Mouse (Mus musculus) WW6 (cell line): ENCODE measurements around the gene Spink8.
A peak's percentile ranks its signal among the peaks of the same experiment; 100 is the strongest.

ENCODE experiments used
- DNase-seq: peaks from one replicate; pipeline ENCODE4 v3.0.0-alpha.2; 2013; ENCODE audit warnings: low read depth, low spot score

Gene Spink8

DNA sequence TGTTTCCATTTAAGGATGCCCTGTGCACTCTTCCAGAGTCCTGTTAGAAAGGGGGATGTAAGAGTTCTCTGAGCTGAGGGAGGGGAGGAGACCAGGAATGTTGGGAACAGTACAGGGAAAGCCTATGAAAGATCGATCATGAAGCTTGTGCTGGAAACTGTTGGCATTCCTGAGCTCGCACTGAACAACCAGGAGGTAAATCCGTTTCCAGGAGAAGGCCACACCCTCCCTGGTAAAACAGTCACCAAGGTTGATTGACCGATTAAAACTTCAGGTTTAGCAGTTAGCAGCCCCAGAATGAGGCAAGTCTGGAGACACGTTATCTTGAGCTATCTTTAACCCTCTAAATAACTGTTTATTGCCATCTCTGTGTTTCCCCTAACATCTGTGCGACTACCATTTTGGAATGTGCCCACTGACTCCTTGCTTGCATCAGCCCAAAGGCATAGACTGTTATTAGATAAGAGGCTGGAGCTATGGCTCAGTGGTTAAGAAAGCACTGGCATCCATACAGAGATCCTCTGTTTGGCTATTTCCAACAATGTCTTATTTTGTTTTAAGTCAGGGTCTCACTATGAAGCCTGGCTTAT, 59.0 kb downstream of the Spink8 start:
- DNase-seq, result no peak

DNA sequence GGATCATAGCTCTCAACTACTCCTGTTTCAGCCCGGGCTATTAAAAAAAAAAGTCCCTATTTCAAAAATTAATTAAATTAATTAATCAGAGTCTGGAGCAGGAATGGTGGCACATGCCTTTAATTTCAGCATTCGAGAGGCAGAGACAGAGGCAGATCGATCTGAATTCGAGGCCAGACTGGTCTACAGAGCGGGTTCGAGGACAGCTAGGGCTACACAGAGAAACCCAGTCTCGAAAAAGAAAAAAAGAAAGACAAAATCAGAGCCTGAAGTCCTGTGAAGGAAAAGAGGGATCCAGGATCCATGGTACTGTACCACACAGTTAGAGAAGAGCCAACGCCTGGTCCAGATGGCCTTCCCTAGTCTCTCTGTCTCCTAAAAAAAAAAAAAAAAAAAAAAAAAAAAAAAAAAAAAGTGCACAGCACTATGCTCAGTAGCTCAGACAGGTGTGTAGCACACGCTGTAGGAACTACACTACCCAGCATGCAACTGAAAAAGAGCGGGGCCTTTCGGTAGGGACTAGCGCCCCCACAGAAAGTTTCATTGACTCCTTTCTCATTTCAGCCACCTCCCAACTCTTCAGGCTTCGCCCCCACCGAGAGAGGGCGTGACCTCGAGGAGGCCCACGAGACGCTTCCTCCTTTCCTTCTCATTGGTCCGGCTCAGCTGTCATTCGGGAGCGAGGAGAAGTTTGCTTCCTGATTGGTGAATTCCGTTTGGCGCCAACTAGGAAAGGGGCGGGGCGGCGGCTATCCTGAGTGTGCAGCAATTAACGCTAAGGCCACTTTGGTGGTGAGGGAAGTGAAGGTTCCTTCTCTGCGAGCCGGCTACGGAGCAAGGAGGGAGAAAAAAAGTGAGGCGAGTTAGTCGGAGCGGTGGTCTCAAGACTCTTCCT, 63.0 kb downstream of the Spink8 start, which contains the start of gene Cdc25a:
Gene Cdc25a (plus strand): TSS at position 783 of the 895 bp plus-strand sequence.
- peak; percentile 98 for DNase-seq

- DNase-seq, result no peak
Observed at GRCm38 (mm10) chr9:109875695-109876601, 63.9 kb downstream of the Spink8 start.
